Mouse (Mus musculus) E14TG2a.4 (cell line): ENCODE data around the gene Ifi47.

Source experiments
- CTCF ChIP-seq: conservative IDR thresholded peaks from 2 replicates; pipeline ENCODE4 v1.5.1; 2014; ENCODE audit warnings: low read length
- NANOG ChIP-seq: IDR thresholded peaks from 2 replicates; pipeline ENCODE4 v1.6.1; 2014; ENCODE audit warnings: borderline replicate concordance, low read length, mixed read lengths
- POU5F1 ChIP-seq: IDR thresholded peaks from 2 replicates; pipeline ENCODE4 v1.6.1; 2014; ENCODE audit warnings: low read length, borderline replicate concordance

- no peak for TF ChIP-seq CTCF
- no peak for TF ChIP-seq NANOG
- no peak for TF ChIP-seq POU5F1
These were observed 17.7 kb downstream of the Ifi47 start for GRCm38 (mm10) chr11:49093861-49094660.
